Mouse (Mus musculus) G1E (cell line): Measurements from ENCODE around the gene Smdt1.
"Not testable (repeated sequence)": the region's sequence is repeated elsewhere in the genome, so short reads cannot be mapped to it uniquely, and the experiment has no call there.

Experiments
- CTCF ChIP-seq: IDR thresholded peaks from 2 replicates; pipeline ENCODE4 v1.5.1; 2012; ENCODE audit warnings: low read depth, low read length, inconsistent platforms, mixed read lengths
- GATA1 ChIP-seq: IDR thresholded peaks from 2 replicates; pipeline ENCODE4 v1.6.1; 2012; ENCODE audit warnings: borderline replicate concordance, low read length, inconsistent platforms, mixed read lengths
- GATA2 ChIP-seq: IDR thresholded peaks from 2 replicates; pipeline ENCODE4 v1.6.1; 2012; ENCODE audit warnings: low read depth, low read length, inconsistent platforms, borderline replicate concordance
- POLR2AphosphoS5 ChIP-seq: IDR thresholded peaks from 2 replicates; pipeline ENCODE4 v1.6.1; 2012; ENCODE audit warnings: low read depth, low read length, inconsistent platforms; ENCODE audit not compliant: insufficient replicate concordance
- TAL1 ChIP-seq: conservative IDR thresholded peaks from 2 replicates; pipeline ENCODE4 v1.6.1; 2012; ENCODE audit warnings: low read depth, low read length, inconsistent platforms, mixed read lengths

DNA sequence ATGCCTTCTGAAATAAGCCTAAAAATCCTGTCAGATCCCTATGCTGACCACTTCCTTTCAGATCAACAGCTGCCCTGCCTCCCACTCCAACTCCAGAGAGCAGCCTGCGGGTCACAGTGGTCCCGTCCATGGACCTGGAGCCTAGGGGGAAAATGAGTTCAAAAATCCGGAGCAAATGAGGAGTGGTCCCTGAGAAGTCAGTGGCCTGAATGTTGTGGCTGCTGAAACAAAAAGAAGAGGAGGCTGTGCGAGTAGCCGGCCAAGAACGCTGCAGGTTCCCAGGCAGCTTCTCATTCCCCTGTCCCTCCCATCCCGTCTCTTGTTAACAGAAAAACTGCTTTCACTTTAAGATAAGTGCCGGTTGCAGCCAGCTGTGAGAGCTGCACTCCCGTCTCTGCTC, 25.8 kb downstream of the Smdt1 start:
- TF ChIP-seq CTCF, GATA1, TAL1, GATA2, POLR2AphosphoS5: not testable (repeated sequence)
